In genomic region chr6:55223986-55224385, GRCm38 (mm10) we compare ENCODE assay signal across 26 mouse cellular contexts. TPM values are rescaled to one million over a fixed set of nuclear protein-coding genes. Genes with fewer than 3 reads are reported as not detected.
DNase-seq lines count a peak whose midpoint lies in the region; ATAC-seq lines count a peak whose summit lies in the region.
"Had no signal": no experiment of that assay in that cellular context is flagged by ENCODE, and none has a peak within 500 bp of the region (broad histone marks: within the 10 kb centered on the region; RNA-seq: fewer than 3 reads in every experiment).

No protein-coding gene starts in this region.

- 82% methylated on average over 8 of the region's 8 CpGs for WGBS in heart, embryonic 12.5 days
- WGBS in heart, embryonic 10.5 days, result 85% methylated on average over 8 of the region's 8 CpGs

- peaks cover 16% of the 10 kb centered on the region for H3K36me3 ChIP-seq in heart, embryonic 12.5 days
- peaks cover 18% of the 10 kb centered on the region for H3K36me3 ChIP-seq in heart, embryonic 10.5 days
- H3K36me3 ChIP-seq: G1E had no signal

- H3K27ac ChIP-seq in heart, embryonic 12.5 days (ENCODE audit: poor library complexity, severe bottlenecking), result no peak overlapping the region
- 0 out of 2 replicates have a peak overlapping the region, but pooled peaks have one; percentile 6 for H3K27ac ChIP-seq in heart, embryonic 10.5 days

- H3K4me2 ChIP-seq in heart, embryonic 12.5 days, result no peak overlapping the region

- ATAC-seq in heart, embryonic 12.5 days (ENCODE audit: insufficient number of reproducible peaks, low FRiP score), result no peak
- ATAC-seq: activated CD4-positive, CD25-positive, alpha-beta regulatory T cell, adult 4 months; CD4-positive, CD25-positive, alpha-beta regulatory T cell, adult 4 months; Patski had no signal

- DNase-seq in adrenal gland, postnatal 10 days, result peak; percentile 34
- no peak for DNase-seq in adrenal gland, postnatal 4 days (ENCODE audit: low spot score in 2 of 2)
- peak; percentile 97 for DNase-seq in heart, adult 11 months
- peak; percentile 52 to 53 for DNase-seq in heart, adult 9 months (ENCODE audit: low spot score in 2 of 2)
- DNase-seq in heart, postnatal 14 days, result no peak
- no peak for DNase-seq in heart, embryonic 10.5 days (ENCODE audit: low spot score)
- DNase-seq in heart, postnatal 10 days, result no peak
- DNase-seq: adrenal gland, adult 2 months; adrenal gland, adult 8-10 months; adrenal gland, postnatal 14 days; adrenal gland, postnatal 25 days; adrenal gland, postnatal 36 days; B cell, adult 2 months; cerebellum, adult 11 months; cerebellum, adult 11-12 months; cerebellum, adult 18-20 months; cerebellum, adult 2 months had no signal

- H3K4me3 ChIP-seq in heart, embryonic 12.5 days, result no peak overlapping the region
- no peak overlapping the region for H3K4me3 ChIP-seq in heart, embryonic 10.5 days

- H3K9me3 ChIP-seq in heart, embryonic 12.5 days (replicated peaks), result no peaks in the 10 kb centered on the region
- H3K9me3 ChIP-seq in heart, embryonic 10.5 days, result no peaks in the 10 kb centered on the region
- H3K9me3 ChIP-seq: G1E had no signal

- H3K4me1 ChIP-seq in heart, embryonic 12.5 days (replicated peaks), result no peaks in the 10 kb centered on the region
- H3K4me1 ChIP-seq in heart, embryonic 10.5 days, result no peaks in the 10 kb centered on the region

- intact Hi-C loops in heart, postnatal 14 days (cut with DNase I), result no loop called here
- intact Hi-C loops in heart, postnatal 10 days (cut with DNase I), result no loop called here

- H3K9ac ChIP-seq in heart, embryonic 12.5 days, result no peak overlapping the region

- H3K27me3 ChIP-seq in heart, embryonic 12.5 days (replicated peaks), result no peaks in the 10 kb centered on the region
- H3K27me3 ChIP-seq in heart, embryonic 10.5 days (ENCODE audit: insufficient read depth, poor library complexity, severe bottlenecking), result no peaks in the 10 kb centered on the region
- H3K27me3 ChIP-seq: Patski had no signal

RNA-seq across cellular contexts. Expression of gene Mindy4, which starts 20.8 kb away (rescaled TPM):
- 1 to 10 TPM; 4.5 to 6.6 TPM for total RNA-seq in adrenal gland, postnatal 10 days (2021)
- total RNA-seq in adrenal gland, postnatal 4 days (2021), result 1 to 10 TPM; 9.7 to 9.9 TPM
- 6.3 and 7.8 TPM in 2 replicates for polyA plus RNA-seq in heart, embryonic 12.5 days (2016; fragmentation: Nextera tagmentation; extraction: Ambion mirVana)
- total RNA-seq in heart, postnatal 14 days (2021), result 1 to 10 TPM; 3.7 to 4.9 TPM
- polyA plus RNA-seq in heart, embryonic 10.5 days (2016; fragmentation: Nextera tagmentation; extraction: Ambion mirVana), result 7.7 and 9.7 TPM in 2 replicates
- 1 to 10 TPM; 4.9 to 5.2 TPM for total RNA-seq in heart, postnatal 10 days (2021)
- total RNA-seq: CH12.LX had no signal
- polyA plus RNA-seq: G1E had no signal

RNA-seq across cellular contexts. Expression of gene Inmt, which starts 49.1 kb away (rescaled TPM):
- 1 to 10 TPM; 6.3 to 7.2 TPM for total RNA-seq in adrenal gland, postnatal 10 days (2021)
- 1 to 10 TPM in 1 of 2 experiments, under 1 TPM in 1; 0.28 to 2.5 TPM for total RNA-seq in adrenal gland, postnatal 4 days (2021)
- polyA plus RNA-seq in heart, embryonic 12.5 days (2016; fragmentation: Nextera tagmentation; extraction: Ambion mirVana), result 0.23 TPM in 1 of 2 replicates, not detected in the other
- 1 to 10 TPM in 1 of 2 experiments, under 1 TPM in 1; 0.68 to 4.2 TPM for total RNA-seq in heart, postnatal 14 days (2021)
- 0.20 TPM in 1 of 2 replicates, not detected in the other for polyA plus RNA-seq in heart, embryonic 10.5 days (2016; fragmentation: Nextera tagmentation; extraction: Ambion mirVana)
- not detected for total RNA-seq in heart, postnatal 10 days (2021)
- total RNA-seq: CH12.LX, ES-E14, G1E had no signal
- polyA plus RNA-seq: activated CD4-positive, CD25-positive, alpha-beta regulatory T cell, adult 4 months; brain, embryonic 14.5 days; C2C12; CD4-positive, CD25-positive, alpha-beta regulatory T cell, adult 4 months; G1E had no signal

Comparison
In these comparisons a context has a peak if more than half of its experiments do, and no peak if none do; other contexts are left out.
1. DNase-seq: peak in adrenal gland, postnatal 10 days (single experiment), heart, adult 11 months (single experiment) and heart, adult 9 months (2 of 2); none in adrenal gland, postnatal 4 days (0 of 2), heart, postnatal 14 days (0 of 2), heart, embryonic 10.5 days (single experiment) and heart, postnatal 10 days (0 of 2).